Mouse (Mus musculus): ENCODE data around the gene Tut1. TPM values are rescaled to one million over a fixed set of nuclear protein-coding genes. Genes with fewer than 3 reads are reported as not detected.

The Tut1 gene
- total RNA-seq, 4 experiments from 2014 or later, result 21.5 to 22.2 (median 21.9) TPM

DNA sequence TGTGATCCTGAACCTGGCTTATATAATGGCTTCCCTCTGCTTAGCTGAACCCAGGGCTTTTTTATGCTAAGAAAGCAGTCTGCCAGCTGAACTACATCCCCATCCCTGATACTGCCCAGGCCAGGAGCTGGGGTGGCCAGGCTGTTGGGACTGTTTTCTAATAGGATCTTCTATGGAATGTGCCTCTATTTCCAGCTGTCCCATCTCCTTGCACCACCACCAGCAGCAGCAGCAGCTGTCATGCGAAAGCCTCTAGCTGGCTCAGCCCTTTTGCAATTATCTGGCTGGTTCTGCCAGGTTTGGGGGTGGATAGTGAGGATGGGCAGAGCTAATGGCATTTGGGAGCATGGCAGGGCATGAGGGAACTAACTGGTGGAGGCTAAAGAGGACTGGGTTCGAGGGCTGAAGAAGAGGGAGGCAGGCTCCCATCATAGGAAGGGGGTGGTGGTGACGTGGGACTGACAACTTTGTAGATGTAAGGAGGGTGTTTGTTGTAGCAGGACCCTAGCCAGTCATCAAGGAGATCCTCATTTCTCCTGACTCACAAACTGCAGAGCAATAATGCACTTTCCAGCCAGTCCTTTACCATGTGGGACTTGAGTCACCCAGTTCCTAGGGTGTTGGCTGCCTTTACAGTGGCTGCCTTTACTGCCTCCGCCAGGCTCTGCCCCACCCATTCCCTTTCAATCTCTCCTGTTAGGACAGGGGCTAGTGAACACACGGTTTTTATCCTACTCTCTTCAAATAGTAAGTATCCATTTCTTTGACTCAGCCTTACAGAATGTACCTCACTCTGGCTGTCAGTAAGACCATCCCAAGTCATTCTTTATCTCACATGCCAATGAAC is 28.9 kb downstream of the Tut1 start:
- no peak for DNase-seq (ENCODE audit: low spot score in 2 of 2)

DNA sequence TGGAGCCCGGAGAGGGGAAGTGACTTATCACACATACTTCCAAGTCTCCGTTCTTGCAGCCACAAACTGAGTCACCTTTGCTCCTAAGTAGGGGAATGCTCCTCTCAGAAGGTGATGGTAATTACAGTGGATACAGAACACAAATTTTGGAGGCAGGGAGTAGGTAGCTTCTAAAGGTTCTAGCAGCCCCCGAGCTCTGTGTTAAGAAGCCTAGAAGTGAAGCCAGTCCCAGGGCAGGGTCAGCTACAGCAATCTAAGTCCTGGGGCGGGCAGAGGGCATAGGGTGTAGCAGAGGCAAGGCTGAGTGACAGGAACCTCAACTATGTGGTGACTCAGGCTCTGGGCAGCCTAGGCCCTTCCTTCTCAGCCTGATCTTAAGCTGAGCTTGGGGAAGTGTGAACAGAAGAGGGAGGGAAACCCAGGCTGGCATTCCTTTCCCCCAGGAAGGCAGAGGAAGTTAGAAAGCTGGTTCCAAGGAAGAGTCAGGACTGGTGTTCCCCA is 29.6 kb downstream of the Tut1 start:
- no peak for DNase-seq (ENCODE audit: low spot score in 2 of 2)

DNA sequence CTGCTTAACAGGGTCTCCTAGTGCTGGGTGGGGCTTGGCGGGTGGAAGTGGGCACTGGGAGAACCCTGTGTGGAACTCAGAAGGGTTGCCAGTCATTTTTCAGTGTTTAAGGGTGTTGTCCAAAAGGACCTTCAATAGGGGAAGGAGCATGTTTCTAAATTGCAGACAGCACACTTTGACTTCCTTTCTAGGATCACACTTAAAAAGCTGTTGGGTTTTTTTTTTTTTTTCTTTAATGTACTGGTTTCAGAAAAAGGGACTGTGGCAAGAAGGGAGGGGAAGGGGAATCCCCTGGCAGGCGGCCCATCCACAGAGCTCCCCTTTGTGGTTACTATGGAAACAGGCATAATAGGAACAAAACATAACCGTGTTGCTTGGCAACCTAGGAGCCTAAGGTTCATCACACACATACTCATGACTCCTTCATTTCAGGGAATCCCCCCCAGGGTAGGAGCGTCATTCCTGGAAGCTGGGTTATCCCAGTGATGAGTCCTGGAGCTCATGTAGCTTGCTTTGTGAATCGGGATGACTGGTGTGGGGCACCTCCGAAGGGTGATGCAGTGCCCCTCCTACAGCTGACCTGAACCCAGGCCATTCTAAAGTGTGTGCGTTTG is 30.7 kb downstream of the Tut1 start:
- no peak for DNase-seq (ENCODE audit: low spot score in 2 of 2)

GRCm38 (mm10) chr19:8985891-8986290 is 32.2 kb downstream of the Tut1 start:
- DNase-seq (ENCODE audit: low spot score in 2 of 2), result no peak

DNA sequence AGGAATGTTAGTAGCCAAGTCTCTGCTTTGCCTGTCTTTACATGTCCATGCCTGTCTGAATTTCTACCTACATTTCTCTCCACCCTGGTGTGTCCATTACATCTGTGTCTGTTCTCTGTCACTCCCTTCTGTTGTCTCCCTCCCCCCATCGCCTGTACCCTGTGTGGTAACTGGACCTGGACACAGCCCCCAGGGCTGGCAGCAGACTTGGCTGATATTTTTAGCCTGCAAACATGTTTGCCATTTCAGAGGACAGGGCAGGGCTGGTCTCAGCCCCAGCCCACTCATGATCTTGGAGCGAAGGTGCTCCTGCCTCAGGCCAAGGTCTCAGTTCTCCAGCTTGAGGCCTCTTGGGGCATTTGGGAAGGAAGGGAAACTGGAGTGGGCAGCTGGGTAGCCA is 34.2 kb downstream of the Tut1 start:
- DNase-seq (ENCODE audit: low spot score in 2 of 2), result no peak

GRCm38 (mm10) chr19:8988346-8989065 is 34.9 kb downstream of the Tut1 start:
- no peak for DNase-seq (ENCODE audit: low spot score in 2 of 2)

GRCm38 (mm10) chr19:8989066-8989566 is 35.5 kb downstream of the Tut1 start, which contains the start of gene Ahnak:
TSS of gene Ahnak (plus strand) at chr19:8989284.
- no peak for DNase-seq (ENCODE audit: low spot score in 2 of 2)

GRCm38 (mm10) chr19:8989567-8990431 is 36.2 kb downstream of the Tut1 start:
- no peak for DNase-seq (ENCODE audit: low spot score in 2 of 2)

DNA sequence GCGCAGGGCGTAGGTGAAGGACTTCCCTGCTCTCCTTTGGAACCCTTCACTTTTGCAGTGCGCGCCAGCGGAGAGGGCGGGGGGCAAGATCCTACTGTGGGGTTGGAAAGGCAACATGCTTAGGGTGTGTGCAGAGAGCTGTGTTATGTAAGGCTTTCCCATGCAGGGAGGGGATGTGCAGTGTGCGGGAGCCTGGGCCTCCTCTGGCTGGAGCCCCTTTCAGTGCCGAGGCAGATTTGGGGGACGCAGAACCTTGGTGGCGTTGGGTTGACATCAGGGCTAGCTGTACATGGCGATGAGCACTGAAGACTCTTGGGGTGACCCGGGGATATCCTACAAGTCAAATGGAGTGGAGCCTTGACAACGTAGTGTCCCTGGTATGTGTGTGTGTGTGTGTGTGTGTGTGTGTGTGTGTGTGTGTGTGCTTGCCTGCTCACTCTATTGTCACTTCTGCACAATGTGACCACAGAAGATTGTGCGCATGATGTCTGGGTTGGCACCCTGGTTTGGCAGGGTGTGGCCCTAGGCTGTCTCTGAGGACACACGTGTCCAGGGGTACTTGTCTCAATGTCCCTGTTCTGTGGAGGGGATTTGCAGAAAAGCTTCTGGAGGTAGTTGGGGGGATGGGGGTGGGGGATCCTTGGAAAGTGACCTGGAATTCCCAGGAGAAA is 36.9 kb downstream of the Tut1 start:
- DNase-seq (ENCODE audit: low spot score in 2 of 2), result no peak

DNA sequence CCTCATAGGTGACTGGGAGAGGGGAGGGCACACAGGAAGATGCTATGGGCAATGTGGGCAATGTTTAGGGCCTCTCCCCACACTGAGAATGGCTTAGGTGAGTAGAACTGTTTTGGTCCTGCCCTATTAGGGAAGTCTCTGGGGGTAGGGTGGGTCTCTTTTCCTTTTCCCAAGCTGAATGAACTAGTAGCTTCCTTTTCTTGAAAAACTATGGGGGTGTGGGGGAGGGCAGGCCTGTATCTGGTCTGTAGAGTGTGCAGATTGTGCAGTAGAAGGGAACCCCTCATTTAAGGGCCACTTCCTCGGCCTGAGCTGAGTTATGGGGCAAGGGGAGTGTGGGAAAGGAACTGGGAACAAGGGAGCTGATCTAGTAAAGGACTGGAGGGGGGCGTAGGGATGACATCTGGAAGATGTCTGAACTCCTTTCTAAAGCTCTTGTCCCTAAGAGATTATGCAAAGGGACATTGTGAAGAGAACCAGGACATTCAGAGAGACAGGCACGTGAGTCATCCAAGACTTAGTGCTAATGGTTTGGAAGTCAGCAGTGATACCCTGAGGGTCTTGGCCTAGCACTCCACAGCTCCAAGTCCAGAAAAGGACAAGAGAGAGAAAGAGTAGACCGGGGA is 37.7 kb downstream of the Tut1 start:
- DNase-seq (ENCODE audit: low spot score in 2 of 2), result no peak

DNA sequence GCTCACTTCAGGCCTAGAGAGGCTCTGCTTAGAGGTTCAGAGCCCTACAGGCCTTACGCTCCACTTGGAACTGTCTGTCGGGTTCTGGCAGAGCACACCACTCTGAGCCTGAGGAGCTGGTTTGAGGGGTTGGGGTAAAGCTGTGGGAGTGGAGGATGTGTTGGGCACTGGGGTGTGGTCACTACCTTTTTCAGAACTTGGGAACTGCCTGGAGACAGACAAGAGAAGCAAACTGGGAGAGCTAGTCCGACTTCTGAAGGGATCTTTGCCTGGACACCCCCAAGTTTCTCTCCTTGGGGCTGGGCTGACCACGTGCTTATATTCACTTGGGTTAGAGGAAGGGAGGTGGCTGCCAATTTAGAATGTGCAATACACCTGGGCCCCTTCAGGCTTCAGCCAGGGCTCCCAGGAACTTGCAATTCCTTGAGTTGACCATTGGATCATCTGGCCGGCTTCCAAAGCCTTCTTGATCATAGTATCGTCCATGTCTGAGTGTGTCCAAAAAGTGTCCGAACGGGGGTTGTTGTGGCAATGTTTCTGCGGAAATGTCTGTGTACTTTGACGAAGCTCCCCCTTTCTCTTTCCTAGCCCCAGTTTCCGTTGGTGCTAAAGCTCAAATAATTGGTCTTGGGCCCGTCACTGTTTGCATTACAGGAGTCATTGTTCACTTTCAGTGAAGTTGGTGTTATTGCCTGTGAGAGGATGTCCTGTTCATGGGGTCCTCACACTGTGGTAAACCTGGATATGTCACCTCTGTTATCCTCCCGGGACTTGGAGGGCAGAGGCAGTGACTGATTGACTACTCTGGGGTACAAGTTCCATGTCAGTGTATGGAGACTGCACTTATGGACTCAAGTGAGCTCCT is 38.5 kb downstream of the Tut1 start:
- DNase-seq (ENCODE audit: low spot score in 2 of 2), result no peak

- DNase-seq (ENCODE audit: low spot score in 2 of 2), result peak; percentile 50 to 73
Observed at GRCm38 (mm10) chr19:8992769-8993624, 39.4 kb downstream of the Tut1 start.

GRCm38 (mm10) chr19:8993625-8993912 is 39.9 kb downstream of the Tut1 start:
- no peak for DNase-seq (ENCODE audit: low spot score in 2 of 2)

GRCm38 (mm10) chr19:8994813-8995607 is 41.4 kb downstream of the Tut1 start:
- no peak for DNase-seq (ENCODE audit: low spot score in 2 of 2)

GRCm38 (mm10) chr19:8996601-8997000 is 43.0 kb downstream of the Tut1 start:
- DNase-seq (ENCODE audit: low spot score in 2 of 2), result no peak

GRCm38 (mm10) chr19:8997546-8997945 is 43.9 kb downstream of the Tut1 start:
- no peak for DNase-seq (ENCODE audit: low spot score in 2 of 2)

DNA sequence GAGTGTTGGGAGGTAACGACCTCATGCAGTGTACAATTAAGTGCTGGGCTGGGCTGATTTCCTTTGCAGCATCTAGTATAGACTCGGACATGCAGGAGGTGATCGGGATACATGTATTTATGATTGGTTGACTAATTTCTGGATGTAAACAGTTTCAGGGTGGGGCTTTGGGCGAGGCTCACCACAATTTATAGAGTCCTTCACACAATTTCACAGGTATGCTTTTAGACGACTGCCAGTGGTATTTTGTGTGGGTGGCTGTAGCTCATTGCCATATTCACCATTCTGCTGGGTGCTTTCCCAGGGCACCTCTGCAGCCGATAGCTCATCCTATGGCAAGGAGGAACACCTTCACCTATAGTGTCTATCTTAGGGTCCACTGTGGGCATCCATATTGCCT is 44.9 kb downstream of the Tut1 start:
- no peak for DNase-seq (ENCODE audit: low spot score in 2 of 2)
